Mouse (Mus musculus) testis, postnatal 10 days (tissue): ENCODE measurements at regions not wholly inside any gene's neighbourhood (a gene's known extent, or its start where the extent isn't known, plus 50 kb on each side); places are given as distances from the start of the nearest gene placed in this dataset.

Source experiments
- DNase-seq: peaks from one replicate; pipeline ENCODE4 v3.0.0; 2021; ENCODE audit warnings: low spot score

- peak; percentile 78 for DNase-seq
These were observed 227.1 kb downstream of the Mef2c start for GRCm38 (mm10) chr13:83730713-83731480.

DNA sequence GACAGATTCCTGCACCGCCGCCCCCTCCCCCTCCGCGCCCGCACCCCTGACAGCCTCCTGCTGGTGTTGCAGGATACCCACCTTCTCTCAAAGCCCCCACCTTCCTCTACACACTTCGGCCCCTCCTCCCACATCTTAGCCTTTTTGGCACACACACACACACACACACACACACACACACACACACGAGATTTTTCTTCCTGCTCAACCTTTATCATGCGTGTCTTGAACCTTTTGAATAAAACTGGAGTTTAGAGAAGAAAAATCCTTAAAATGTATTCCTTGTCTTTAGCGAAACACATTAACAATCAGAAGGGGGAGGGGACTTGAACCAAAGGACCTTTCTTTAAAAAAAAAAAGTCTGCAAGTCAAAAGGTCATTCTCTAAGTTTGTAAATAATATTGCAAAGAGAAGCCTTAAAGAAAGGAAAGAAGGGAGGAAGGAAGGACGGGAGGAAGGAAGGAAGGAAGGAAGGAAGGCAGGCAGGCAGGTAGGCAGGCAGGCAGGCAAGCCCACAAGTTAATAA lies 227.7 kb downstream of the Mef2c start:
- peak; percentile 57 for DNase-seq

- no peak for DNase-seq
These were observed 228.7 kb downstream of the Mef2c start for GRCm38 (mm10) chr13:83732283-83733121.

DNA sequence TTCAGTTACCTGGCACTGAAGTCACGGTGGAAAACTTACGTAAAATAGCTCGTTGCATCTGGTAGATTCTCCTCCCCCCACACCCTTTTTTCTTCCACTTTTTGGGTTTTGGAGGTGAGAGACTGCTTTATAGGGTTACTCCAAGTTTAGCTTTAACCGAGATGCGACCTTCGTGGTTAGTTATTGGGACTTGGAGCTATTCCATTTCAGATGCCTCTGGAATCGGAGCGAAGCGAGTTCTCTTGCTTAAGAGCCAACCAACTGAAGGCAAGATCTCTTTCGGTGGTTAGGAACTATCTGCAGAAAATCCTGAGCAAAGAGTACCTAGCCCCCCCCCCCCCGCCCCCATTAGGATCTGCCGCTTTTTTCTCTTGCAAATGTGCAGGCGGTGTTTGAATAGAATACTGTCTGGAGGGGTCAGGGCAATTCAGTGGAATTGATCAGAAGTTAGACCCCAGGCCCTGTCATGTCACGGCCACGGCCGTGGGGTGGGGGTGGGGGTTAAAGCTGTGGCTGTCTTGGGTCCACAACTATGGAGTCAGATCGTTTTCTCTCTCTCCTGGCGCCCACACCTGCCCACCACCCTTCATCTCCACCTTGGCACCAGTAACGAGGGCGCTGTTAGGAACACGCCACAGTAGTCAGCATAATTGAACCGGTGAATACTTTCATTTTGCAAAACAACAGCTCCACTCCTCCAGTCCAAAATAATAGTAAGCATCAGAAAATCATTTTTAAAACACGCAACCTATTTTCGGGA lies 229.6 kb downstream of the Mef2c start:
- no peak for DNase-seq

GRCm38 (mm10) chr13:83733991-83734610 lies 230.3 kb downstream of the Mef2c start:
- no peak for DNase-seq

DNA sequence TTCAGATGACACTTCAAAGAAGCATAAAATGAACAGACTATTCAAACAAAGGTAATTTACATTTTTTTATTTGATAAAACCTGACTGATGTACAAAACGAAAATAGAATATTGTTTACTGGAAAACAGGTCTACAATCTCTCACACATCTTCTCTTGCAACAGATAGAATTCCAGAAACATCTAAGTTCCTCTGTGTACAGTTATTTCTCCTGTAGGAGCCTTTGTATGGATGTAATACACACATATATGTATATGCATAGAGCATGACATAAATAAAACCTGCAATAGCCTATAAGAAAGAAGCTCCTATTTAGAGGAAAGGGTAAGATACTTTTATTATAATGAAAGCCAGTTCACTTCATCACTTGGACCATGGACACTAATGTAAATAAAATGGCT lies 230.8 kb downstream of the Mef2c start:
- no peak for DNase-seq

DNA sequence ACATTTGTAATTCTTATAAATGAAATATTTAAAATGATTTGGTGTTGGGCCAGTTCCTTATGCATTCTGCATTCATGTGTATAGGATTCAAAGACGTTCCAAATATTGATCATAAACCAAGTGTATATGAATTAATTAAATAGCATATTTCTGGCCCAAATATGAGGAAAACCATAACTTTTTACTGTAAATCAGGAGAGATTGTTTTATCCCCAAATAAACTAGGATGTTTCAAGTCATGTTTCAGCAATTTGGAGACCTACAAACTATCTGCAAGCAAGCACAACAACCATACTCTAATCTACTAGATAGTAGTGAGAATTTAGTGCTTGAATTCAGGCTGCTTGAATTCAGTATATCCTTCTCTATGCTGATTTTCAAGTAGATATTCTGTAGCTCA lies 231.3 kb downstream of the Mef2c start:
- DNase-seq, result no peak

DNA sequence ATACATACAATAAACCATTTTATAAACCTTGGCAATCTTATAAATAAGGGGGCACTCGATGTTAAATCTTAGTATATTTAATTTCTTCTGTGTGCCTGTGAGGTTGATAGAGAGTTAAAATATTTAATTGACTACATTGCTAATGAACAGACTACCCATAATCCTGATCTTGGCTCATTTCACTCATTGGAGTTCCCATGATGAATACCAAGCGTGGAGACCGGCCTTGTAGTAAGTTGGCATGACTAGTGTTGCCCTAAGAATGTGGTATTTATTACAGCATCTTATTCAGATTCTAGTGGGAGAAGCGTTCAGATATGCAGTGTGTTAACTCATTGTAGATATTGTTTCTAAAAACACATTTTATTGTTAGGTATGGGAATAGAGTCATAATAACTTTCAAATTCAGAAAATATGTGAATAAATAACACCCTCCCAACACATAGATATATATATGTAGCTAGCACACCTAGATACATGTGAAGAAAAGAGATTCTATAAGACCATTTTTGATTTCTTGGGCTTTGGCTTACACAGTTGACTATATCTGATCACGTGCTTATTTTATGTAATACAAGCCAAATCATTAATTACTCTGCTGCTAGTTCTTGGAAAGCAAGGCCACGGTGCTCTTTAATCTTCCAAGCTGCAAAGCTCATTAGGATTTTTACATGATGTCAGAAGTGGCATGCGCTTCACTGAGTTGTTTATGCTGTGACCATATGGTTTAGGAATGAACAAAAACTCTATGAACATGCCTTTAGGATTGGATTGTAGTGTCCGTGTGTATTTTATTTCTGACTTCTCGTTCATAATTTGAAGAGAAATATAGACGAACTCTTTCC lies 232.0 kb downstream of the Mef2c start:
- DNase-seq, result no peak

- DNase-seq, result no peak
These were observed 233.4 kb downstream of the Mef2c start for GRCm38 (mm10) chr13:83737031-83737825.

- no peak for DNase-seq
These were observed 234.1 kb downstream of the Mef2c start for GRCm38 (mm10) chr13:83737826-83738527.

- DNase-seq, result no peak
These were observed 234.7 kb downstream of the Mef2c start for GRCm38 (mm10) chr13:83738528-83738981.

DNA sequence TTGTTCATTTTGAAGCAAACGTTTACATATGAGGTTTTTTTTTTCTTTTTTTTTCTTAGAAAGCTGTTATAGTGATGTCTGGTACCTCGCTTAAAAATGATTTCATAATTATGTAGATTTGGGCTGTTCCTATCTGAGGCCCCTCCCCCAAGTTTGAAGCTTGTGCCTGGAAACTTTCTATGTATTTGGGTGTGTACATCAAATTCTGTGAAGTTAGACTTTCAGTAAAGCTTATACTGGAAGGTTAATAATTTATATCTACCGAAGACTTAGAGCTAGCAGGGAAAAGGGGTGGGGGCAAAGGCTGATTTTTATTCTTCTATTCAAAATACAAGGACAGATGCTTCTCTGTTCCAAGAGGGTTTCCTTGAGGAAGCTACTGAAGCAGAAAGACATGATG lies 235.3 kb downstream of the Mef2c start:
- DNase-seq, result no peak

GRCm38 (mm10) chr13:83739541-83740061 lies 235.8 kb downstream of the Mef2c start:
- no peak for DNase-seq

DNA sequence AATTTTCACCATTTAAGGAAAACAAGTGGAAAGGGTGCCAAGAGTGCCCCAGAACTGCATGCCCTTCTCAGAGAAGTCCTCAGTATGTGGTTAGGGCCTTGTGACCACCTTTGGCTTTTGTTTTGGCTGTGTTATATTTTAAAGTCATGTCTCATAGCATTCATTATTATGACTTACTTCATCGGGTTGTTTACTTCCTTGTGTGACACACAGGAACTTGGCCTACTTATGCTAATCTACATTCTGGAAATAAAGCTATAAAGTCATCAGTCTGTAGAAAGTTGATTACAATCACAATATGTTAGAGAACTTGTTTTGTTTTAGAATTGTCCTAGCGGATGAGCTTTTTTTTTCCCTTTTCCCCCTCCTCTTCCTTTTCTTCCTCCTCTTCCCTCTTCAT lies 236.3 kb downstream of the Mef2c start:
- no peak for DNase-seq

- DNase-seq, result no peak
These were observed 236.9 kb downstream of the Mef2c start for GRCm38 (mm10) chr13:83740771-83741170.

GRCm38 (mm10) chr13:83741591-83742021 lies 237.8 kb downstream of the Mef2c start:
- DNase-seq, result no peak

GRCm38 (mm10) chr13:83742102-83742501 lies 238.3 kb downstream of the Mef2c start:
- no peak for DNase-seq

- no peak for DNase-seq
These were observed 238.7 kb downstream of the Mef2c start for GRCm38 (mm10) chr13:83742546-83742945.

GRCm38 (mm10) chr13:83743381-83743780 lies 239.5 kb downstream of the Mef2c start:
- DNase-seq, result no peak
